7 mouse cellular contexts compared by ENCODE assay signal in genomic region chr6:124744755-124745321, GRCm38 (mm10). TPM values are rescaled to one million over a fixed set of nuclear protein-coding genes. Genes with fewer than 3 reads are reported as not detected.
A peak's percentile ranks its signal among the peaks of the same experiment; 100 is the strongest.
DNase-seq lines count a peak whose midpoint lies in the region; ATAC-seq and TF ChIP-seq lines count a peak whose summit lies in the region.

No protein-coding gene starts in this region.

- peaks cover 14% of the 10 kb centered on the region for H3K4me1 ChIP-seq in neural tube, embryonic 11.5 days (ENCODE audit: control insufficient read depth, insufficient read depth, low read length)
- peaks cover 53% of the 10 kb centered on the region for H3K4me1 ChIP-seq in embryonic facial prominence, embryonic 10.5 days
- H3K4me1 ChIP-seq in hindbrain, postnatal 0 days (ENCODE audit: insufficient read depth, low read length), result peaks cover 9% of the 10 kb centered on the region; the same call in 1 of the 2 replicates
- peaks cover 22% of the 10 kb centered on the region for H3K4me1 ChIP-seq in midbrain, embryonic 14.5 days (ENCODE audit: control insufficient read depth, insufficient read depth, low read length)

- no peak overlapping the region for H3K9ac ChIP-seq in neural tube, embryonic 11.5 days (ENCODE audit: low read length)
- 0 out of 2 replicates have a peak overlapping the region, but pooled peaks have one; percentile 23 for H3K9ac ChIP-seq in hindbrain, postnatal 0 days (replicated peaks; ENCODE audit: low read length)
- peak overlapping the region; percentile 31; the same call in 1 of the 2 replicates for H3K9ac ChIP-seq in midbrain, embryonic 14.5 days (replicated peaks; ENCODE audit: low read length)

- H3K4me3 ChIP-seq in neural tube, embryonic 11.5 days (ENCODE audit: low read depth, low read length), result peak overlapping the region; percentile 49; the same call in 1 of the 2 replicates
- H3K4me3 ChIP-seq in embryonic facial prominence, embryonic 10.5 days, result peak overlapping the region; percentile 65
- H3K4me3 ChIP-seq in hindbrain, postnatal 0 days (ENCODE audit: low read length), result peak overlapping the region; percentile 45; the same call in 1 of the 2 replicates
- peak overlapping the region; percentile 41 for H3K4me3 ChIP-seq in midbrain, embryonic 14.5 days (replicated peaks; ENCODE audit: low read depth, low read length)

- WGBS in neural tube, embryonic 11.5 days, result 70% methylated on average over 26 of the region's 26 CpGs
- WGBS in embryonic facial prominence, embryonic 10.5 days, result 70% methylated on average over 26 of the region's 26 CpGs
- 67% methylated on average over 26 of the region's 26 CpGs for WGBS in hindbrain, postnatal 0 days
- 65% methylated on average over 26 of the region's 26 CpGs for WGBS in midbrain, embryonic 14.5 days

- no peaks in the 10 kb centered on the region for H3K27me3 ChIP-seq in neural tube, embryonic 11.5 days (ENCODE audit: control insufficient read depth, insufficient read depth, low read length)
- no peaks in the 10 kb centered on the region for H3K27me3 ChIP-seq in embryonic facial prominence, embryonic 10.5 days (replicated peaks; ENCODE audit: low read depth, poor library complexity, severe bottlenecking)
- H3K27me3 ChIP-seq in hindbrain, postnatal 0 days (ENCODE audit: insufficient read depth, low read length), result no peaks in the 10 kb centered on the region
- H3K27me3 ChIP-seq in midbrain, embryonic 14.5 days (ENCODE audit: control insufficient read depth, insufficient read depth, low read length), result no peaks in the 10 kb centered on the region

- DNase-seq in neural tube, embryonic 11.5 days (ENCODE audit: low spot score), result no peak
- DNase-seq in neural tube, embryonic 10.5 days (ENCODE audit: extremely low spot score, low spot score), result no peak
- DNase-seq in embryonic facial prominence, embryonic 10.5 days (ENCODE audit: low spot score), result no peak
- no peak for DNase-seq in hindbrain, postnatal 0 days (ENCODE audit: low spot score)
- peak; percentile 9 for DNase-seq in midbrain, embryonic 14.5 days
- DNase-seq in right cerebral cortex, adult 2 months (ENCODE audit: low spot score in 2 of 2), result no peak

- H3K9me3 ChIP-seq in neural tube, embryonic 11.5 days (ENCODE audit: control insufficient read depth, low read length), result no peaks in the 10 kb centered on the region
- H3K9me3 ChIP-seq in embryonic facial prominence, embryonic 10.5 days, result no peaks in the 10 kb centered on the region
- H3K9me3 ChIP-seq in hindbrain, postnatal 0 days (ENCODE audit: low read length), result no peaks in the 10 kb centered on the region
- H3K9me3 ChIP-seq in midbrain, embryonic 14.5 days (ENCODE audit: control insufficient read depth, low read length), result no peaks in the 10 kb centered on the region

- TF ChIP-seq CTCF in hindbrain, postnatal 0 days (IDR thresholded peaks at IDR 0.05; ENCODE audit: low read depth), result no peak

- H3K27ac ChIP-seq in neural tube, embryonic 11.5 days (ENCODE audit: low read depth, low read length), result peak overlapping the region; percentile 54
- H3K27ac ChIP-seq in embryonic facial prominence, embryonic 10.5 days (replicated peaks), result peak overlapping the region; percentile 94
- H3K27ac ChIP-seq in hindbrain, postnatal 0 days, result peak overlapping the region; percentile 69; the same call in 1 of the 2 replicates
- H3K27ac ChIP-seq in midbrain, embryonic 14.5 days (replicated peaks; ENCODE audit: low read depth, low read length), result peak overlapping the region; percentile 91

- ATAC-seq in neural tube, embryonic 11.5 days (ENCODE audit: insufficient read depth, low FRiP score, low TSS enrichment), result 0 out of 2 replicates have a peak, but pooled peaks have one; percentile 0
- no peak for ATAC-seq in hindbrain, postnatal 0 days
- ATAC-seq in midbrain, embryonic 14.5 days (ENCODE audit: low FRiP score, low TSS enrichment), result no peak
- ATAC-seq in inflammation-experienced regulatory T-cells, adult 6 months, result no peak

- H3K36me3 ChIP-seq in neural tube, embryonic 11.5 days (ENCODE audit: control insufficient read depth, insufficient read depth, low read length), result peaks cover 18% of the 10 kb centered on the region
- peaks cover 72% of the 10 kb centered on the region for H3K36me3 ChIP-seq in embryonic facial prominence, embryonic 10.5 days (replicated peaks)
- peaks cover 25% of the 10 kb centered on the region for H3K36me3 ChIP-seq in hindbrain, postnatal 0 days (ENCODE audit: insufficient read depth, low read length)
- H3K36me3 ChIP-seq in midbrain, embryonic 14.5 days (ENCODE audit: control insufficient read depth, insufficient read depth, low read length), result peaks cover 65% of the 10 kb centered on the region

- H3K4me2 ChIP-seq in neural tube, embryonic 11.5 days (ENCODE audit: low read depth), result peak overlapping the region; percentile 88; the same call in 1 of the 2 replicates
- H3K4me2 ChIP-seq in hindbrain, postnatal 0 days (ENCODE audit: low read depth, low read length), result peak overlapping the region; percentile 96
- H3K4me2 ChIP-seq in midbrain, embryonic 14.5 days (ENCODE audit: low read length), result peak overlapping the region; percentile 93

RNA-seq across cellular contexts. Expression of gene Grcc10, which starts 3.7 kb away (rescaled TPM):
- 456 and 504 TPM in 2 replicates for polyA plus RNA-seq in neural tube, embryonic 11.5 days (2014; fragmentation: Nextera tagmentation; extraction: Ambion mirVana)
- 425 and 454 TPM in 2 replicates for polyA plus RNA-seq in embryonic facial prominence, embryonic 10.5 days (2016; fragmentation: Nextera tagmentation; extraction: Ambion mirVana)
- 212 and 236 TPM in 2 replicates for total RNA-seq in hindbrain, postnatal 0 days (2014; rRNA removed)
- 643 and 649 TPM in 2 replicates for polyA plus RNA-seq in hindbrain, postnatal 0 days (2015; fragmentation: Nextera tagmentation; extraction: Ambion mirVana)
- 689 and 844 TPM in 2 replicates for polyA plus RNA-seq in midbrain, embryonic 14.5 days (2014; fragmentation: Nextera tagmentation; extraction: Ambion mirVana)
- 100 to 1,000 TPM; 415 to 626 (median 536) TPM for polyA plus RNA-seq in inflammation-experienced regulatory T-cells, adult 6 months (2017; shearing (Covaris generic))

RNA-seq across cellular contexts. Expression of gene Ptpn6, which starts 6.3 kb away (rescaled TPM):
- 6.9 and 8.0 TPM in 2 replicates for polyA plus RNA-seq in neural tube, embryonic 11.5 days (2014; fragmentation: Nextera tagmentation; extraction: Ambion mirVana)
- 9.3 and 10.4 TPM in 2 replicates for polyA plus RNA-seq in embryonic facial prominence, embryonic 10.5 days (2016; fragmentation: Nextera tagmentation; extraction: Ambion mirVana)
- 3.8 and 3.9 TPM in 2 replicates for total RNA-seq in hindbrain, postnatal 0 days (2014; rRNA removed)
- polyA plus RNA-seq in hindbrain, postnatal 0 days (2015; fragmentation: Nextera tagmentation; extraction: Ambion mirVana), result 4.3 and 4.8 TPM in 2 replicates
- 2.1 and 5.6 TPM in 2 replicates for polyA plus RNA-seq in midbrain, embryonic 14.5 days (2014; fragmentation: Nextera tagmentation; extraction: Ambion mirVana)
- 100 to 1,000 TPM; 143 to 191 (median 176) TPM for polyA plus RNA-seq in inflammation-experienced regulatory T-cells, adult 6 months (2017; shearing (Covaris generic))

RNA-seq across cellular contexts. Expression of gene Gm45234, which starts 11.0 kb away (rescaled TPM):
- not detected in 2 replicates for polyA plus RNA-seq in neural tube, embryonic 11.5 days (2014; fragmentation: Nextera tagmentation; extraction: Ambion mirVana)
- not detected in 2 replicates for polyA plus RNA-seq in embryonic facial prominence, embryonic 10.5 days (2016; fragmentation: Nextera tagmentation; extraction: Ambion mirVana)
- total RNA-seq in hindbrain, postnatal 0 days (2014; rRNA removed), result 0.26 TPM in 1 of 2 replicates, not detected in the other
- polyA plus RNA-seq in hindbrain, postnatal 0 days (2015; fragmentation: Nextera tagmentation; extraction: Ambion mirVana), result not detected in 2 replicates
- not detected in 2 replicates for polyA plus RNA-seq in midbrain, embryonic 14.5 days (2014; fragmentation: Nextera tagmentation; extraction: Ambion mirVana)
- polyA plus RNA-seq in inflammation-experienced regulatory T-cells, adult 6 months (2017; shearing (Covaris generic)), result not detected

RNA-seq across cellular contexts. Expression of gene Atn1, which starts 11.5 kb away (rescaled TPM):
- 11.8 and 12.1 TPM in 2 replicates for polyA plus RNA-seq in neural tube, embryonic 11.5 days (2014; fragmentation: Nextera tagmentation; extraction: Ambion mirVana)
- 12.6 and 15.2 TPM in 2 replicates for polyA plus RNA-seq in embryonic facial prominence, embryonic 10.5 days (2016; fragmentation: Nextera tagmentation; extraction: Ambion mirVana)
- 19.1 and 23.7 TPM in 2 replicates for total RNA-seq in hindbrain, postnatal 0 days (2014; rRNA removed)
- 19.9 and 21.3 TPM in 2 replicates for polyA plus RNA-seq in hindbrain, postnatal 0 days (2015; fragmentation: Nextera tagmentation; extraction: Ambion mirVana)
- 24.4 and 32.3 TPM in 2 replicates for polyA plus RNA-seq in midbrain, embryonic 14.5 days (2014; fragmentation: Nextera tagmentation; extraction: Ambion mirVana)
- polyA plus RNA-seq in inflammation-experienced regulatory T-cells, adult 6 months (2017; shearing (Covaris generic)), result 1 to 10 TPM; 4.8 to 5.4 (median 5.2) TPM

RNA-seq across cellular contexts. Expression of gene Eno2, which starts 24.6 kb away (rescaled TPM):
- 8.5 and 9.8 TPM in 2 replicates for polyA plus RNA-seq in neural tube, embryonic 11.5 days (2014; fragmentation: Nextera tagmentation; extraction: Ambion mirVana)
- 2.3 and 2.4 TPM in 2 replicates for polyA plus RNA-seq in embryonic facial prominence, embryonic 10.5 days (2016; fragmentation: Nextera tagmentation; extraction: Ambion mirVana)
- 281 and 357 TPM in 2 replicates for total RNA-seq in hindbrain, postnatal 0 days (2014; rRNA removed)
- 213 and 216 TPM in 2 replicates for polyA plus RNA-seq in hindbrain, postnatal 0 days (2015; fragmentation: Nextera tagmentation; extraction: Ambion mirVana)
- 64.3 and 83.3 TPM in 2 replicates for polyA plus RNA-seq in midbrain, embryonic 14.5 days (2014; fragmentation: Nextera tagmentation; extraction: Ambion mirVana)
- 10 to 100 TPM in 2 of 3 experiments, 1 to 10 TPM in 1; 3.5 to 23.1 (median 12.8) TPM for polyA plus RNA-seq in inflammation-experienced regulatory T-cells, adult 6 months (2017; shearing (Covaris generic))

Comparison
In these comparisons a context has a peak if more than half of its experiments do, and no peak if none do; other contexts are left out.
1. RNA of gene Ptpn6, which starts 6.3 kb away (polyA plus RNA-seq): 143 to 191 TPM in inflammation-experienced regulatory T-cells, adult 6 months; 9.3 to 10.4 TPM in embryonic facial prominence, embryonic 10.5 days, 6.9 to 8.0 TPM in neural tube, embryonic 11.5 days, 2.1 to 5.6 TPM in midbrain, embryonic 14.5 days and 4.3 to 4.8 TPM in hindbrain, postnatal 0 days; every median in the first group is over 10 times any median in the second.
2. Peak in every context shown above with its lines, with median percentiles within 50 percentile points of each other: H3K27ac ChIP-seq, H3K4me2 ChIP-seq and H3K4me3 ChIP-seq.